Mouse (Mus musculus) forebrain, postnatal 0 days (tissue): ENCODE results near the gene Mzt1. TPM values are rescaled to one million over a fixed set of nuclear protein-coding genes. Genes with fewer than 3 reads are reported as not detected.
"Not testable (repeated sequence)": the region's sequence is repeated elsewhere in the genome, so short reads cannot be mapped to it uniquely, and the experiment has no call there.

Experiments
- ATAC-seq: fragments of 200-750 bp; cut with Nextera tagmentation; 2 replicates; pipeline ENCODE4 v1.8.0; 2017; ENCODE audit warnings: mild to moderate bottlenecking, moderate library complexity
- DNase-seq: peaks from one replicate; pipeline ENCODE4 v3.0.0-alpha.2; 2015
- H3K27ac ChIP-seq: fragments of 300-500 bp; sonication (generic); 2 replicates; pipeline ENCODE4 v1.5.1; 2014; ENCODE audit warnings: low read depth, mild to moderate bottlenecking, antibody characterized with exemption, low read length, moderate library complexity, mixed read lengths
- H3K27me3 ChIP-seq: fragments of 300-500 bp; sonication (generic); 2 replicates; pipeline ENCODE4 v1.6.1; 2014; ENCODE audit warnings: mild to moderate bottlenecking, low read length, mixed read lengths; ENCODE audit not compliant: insufficient read depth
- H3K36me3 ChIP-seq: fragments of 300-500 bp; sonication (generic); 2 replicates; pipeline ENCODE4 v1.6.1; 2014; ENCODE audit warnings: mild to moderate bottlenecking, moderate library complexity; ENCODE audit not compliant: insufficient read depth
- H3K4me1 ChIP-seq: fragments of 300-500 bp; sonication (generic); 2 replicates; pipeline ENCODE4 v1.6.1; 2014; ENCODE audit warnings: antibody characterized with exemption; ENCODE audit not compliant: insufficient read depth
- H3K4me2 ChIP-seq: fragments of 300-500 bp; sonication (generic); 2 replicates; pipeline ENCODE4 v1.6.1; 2014; ENCODE audit warnings: low read depth, mild to moderate bottlenecking, moderate library complexity
- H3K4me3 ChIP-seq: fragments of 300-500 bp; sonication (generic); 2 replicates; pipeline ENCODE4 v1.5.1; 2014; ENCODE audit warnings: low read depth, low read length, mixed read lengths
- H3K9ac ChIP-seq: fragments of 300-500 bp; sonication (generic); 2 replicates; pipeline ENCODE4 v1.6.1; 2014; ENCODE audit warnings: mild to moderate bottlenecking
- H3K9me3 ChIP-seq: fragments of 300-500 bp; sonication (generic); 2 replicates; pipeline ENCODE4 v1.6.1; 2016; ENCODE audit warnings: low read length
- CTCF ChIP-seq: sonication (generic); IDR thresholded peaks from 2 replicates; pipeline ENCODE4 v1.5.1; 2016; ENCODE audit warnings: antibody characterized with exemption, control low read depth, low read depth
- WGBS: fragments of 180-500 bp; shearing (Covaris S2); extraction: QIAGEN DNeasy Blood & Tissue Kit; methylation state at CpG from one replicate; pipeline ENCODE4 v1.1.7; 2014; 5-methylcytosine and 5-hydroxymethylcytosine counted together
- polyA plus RNA-seq: library from polyadenylated mRNA; unstranded; fragments of >200 nt; fragmentation: Nextera tagmentation; extraction: Ambion mirVana; gene quantifications from 2 replicates; pipeline ENCODE4 v1.2.1, GENCODE M21; 2015
- total RNA-seq: library from RNA; depleted of rRNA; stranded (reverse); fragments of >200 nt; gene quantifications from 2 replicates; pipeline ENCODE4 v1.2.3, GENCODE M21; 2014

The Mzt1 gene
- total and polyA plus RNA-seq, 2 experiments from 2014 or later, result 114 to 133 TPM

DNA sequence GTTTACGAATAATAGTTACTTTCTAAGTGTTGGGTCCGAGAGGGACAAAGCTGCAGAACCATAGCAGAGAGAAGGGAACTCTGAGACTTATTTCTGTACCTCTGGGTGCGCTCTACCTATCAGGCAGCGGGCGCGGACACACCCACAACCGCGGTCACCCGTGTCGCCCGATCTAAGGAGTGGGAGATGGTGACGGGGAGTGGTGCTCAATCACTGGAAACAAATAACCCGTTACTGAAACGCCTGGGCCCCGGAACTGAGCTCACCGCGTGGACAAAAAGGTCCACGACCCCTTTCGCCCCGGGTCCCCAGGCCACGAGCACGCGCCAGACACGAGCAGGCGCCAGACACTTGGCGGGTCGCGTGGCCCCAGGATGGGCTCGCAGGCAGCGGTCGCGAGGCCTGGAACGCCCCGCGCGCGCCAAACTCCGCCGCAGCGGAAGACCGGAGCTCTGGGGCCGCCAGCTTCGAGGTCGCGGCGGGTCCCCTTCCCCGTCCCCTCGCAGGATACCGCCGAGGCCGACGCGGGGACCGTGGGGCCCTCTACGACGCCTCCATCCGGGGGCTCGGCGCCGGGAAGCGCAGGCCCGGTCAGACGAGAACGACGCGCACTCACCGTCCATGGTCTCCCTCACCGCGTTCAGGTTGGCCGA lies 430 bp downstream of the Mzt1 start:
- no peak for TF ChIP-seq CTCF
- ATAC-seq (peak; percentile 66), DNase-seq (peak; percentile 48)
- peak overlapping the region; percentile 84 for H3K9ac ChIP-seq
- peak overlapping the region; percentile 87 for H3K4me2 ChIP-seq
- H3K27ac ChIP-seq, result peak overlapping the region; percentile 81
- H3K36me3 ChIP-seq, result no peaks in the 10 kb centered on the region
- peaks cover 13% of the 10 kb centered on the region for H3K4me1 ChIP-seq
- no peaks in the 10 kb centered on the region for H3K27me3 ChIP-seq
- WGBS, result under 1% methylated on average over 63 of the region's 70 CpGs
- H3K9me3 ChIP-seq, result no peaks in the 10 kb centered on the region
- peak overlapping the region; percentile 87 for H3K4me3 ChIP-seq

DNA sequence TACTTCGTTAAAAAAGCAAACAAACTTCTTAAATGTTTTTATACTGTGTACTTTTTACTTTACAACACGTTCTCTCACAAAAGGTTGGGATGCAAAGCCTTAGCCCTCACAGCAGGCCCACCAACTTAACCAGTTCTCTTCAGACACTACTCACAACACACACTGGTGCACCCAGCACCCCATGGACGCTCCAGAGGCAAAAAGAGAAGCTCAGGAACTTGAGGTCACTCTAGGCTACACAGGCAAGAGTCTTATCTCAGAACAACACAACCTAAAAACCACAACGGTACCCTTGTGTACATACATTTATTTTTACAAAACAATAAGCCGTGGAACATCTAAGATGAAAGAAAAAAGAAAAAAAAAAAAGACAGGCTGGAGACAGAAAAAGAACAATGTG lies 1.2 kb downstream of the Mzt1 start:
- ATAC-seq (no peak), DNase-seq (no peak)
- H3K36me3 ChIP-seq, result no peaks in the 10 kb centered on the region
- WGBS, result 5% methylated on average over 5 of the region's 5 CpGs
- peak overlapping the region; percentile 87 for H3K4me2 ChIP-seq
- peak overlapping the region; percentile 84; the same call in 1 of the 2 replicates for H3K9ac ChIP-seq
- peak overlapping the region; percentile 87 for H3K4me3 ChIP-seq
- no peak for TF ChIP-seq CTCF
- H3K27me3 ChIP-seq, result no peaks in the 10 kb centered on the region
- H3K27ac ChIP-seq, result no peak overlapping the region
- H3K4me1 ChIP-seq, result peaks cover 13% of the 10 kb centered on the region
- H3K9me3 ChIP-seq, result no peaks in the 10 kb centered on the region

DNA sequence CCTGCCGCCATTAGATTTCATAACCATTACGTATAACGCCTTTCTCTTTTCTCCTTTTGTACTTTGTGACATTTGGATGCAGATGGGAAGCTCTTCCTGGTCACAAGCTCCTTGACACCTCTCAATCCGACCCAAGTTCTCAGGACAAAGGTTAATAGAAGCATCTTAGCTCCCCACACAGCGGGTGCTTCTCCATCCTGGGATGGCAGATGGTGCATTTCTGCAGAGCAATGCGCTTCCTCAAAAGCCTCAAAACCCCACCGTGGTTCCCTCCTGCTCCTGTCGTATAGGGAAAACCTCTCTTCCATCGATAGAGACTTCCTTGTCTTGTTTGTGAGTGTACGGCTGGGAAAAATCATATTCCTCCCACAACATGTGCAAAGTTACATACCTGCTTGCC lies 1.8 kb downstream of the Mzt1 start:
- DNase-seq (no peak), ATAC-seq (no peak)
- peaks cover 13% of the 10 kb centered on the region for H3K4me1 ChIP-seq
- H3K27ac ChIP-seq, result no peak overlapping the region
- H3K9me3 ChIP-seq, result no peaks in the 10 kb centered on the region
- peak overlapping the region; percentile 87; the same call in 1 of the 2 replicates for H3K4me3 ChIP-seq
- H3K9ac ChIP-seq, result peak overlapping the region; percentile 18
- WGBS, result 34% methylated on average over 10 of the region's 10 CpGs
- H3K4me2 ChIP-seq, result peak overlapping the region; percentile 23
- no peak for TF ChIP-seq CTCF
- H3K27me3 ChIP-seq, result no peaks in the 10 kb centered on the region
- no peaks in the 10 kb centered on the region for H3K36me3 ChIP-seq

DNA sequence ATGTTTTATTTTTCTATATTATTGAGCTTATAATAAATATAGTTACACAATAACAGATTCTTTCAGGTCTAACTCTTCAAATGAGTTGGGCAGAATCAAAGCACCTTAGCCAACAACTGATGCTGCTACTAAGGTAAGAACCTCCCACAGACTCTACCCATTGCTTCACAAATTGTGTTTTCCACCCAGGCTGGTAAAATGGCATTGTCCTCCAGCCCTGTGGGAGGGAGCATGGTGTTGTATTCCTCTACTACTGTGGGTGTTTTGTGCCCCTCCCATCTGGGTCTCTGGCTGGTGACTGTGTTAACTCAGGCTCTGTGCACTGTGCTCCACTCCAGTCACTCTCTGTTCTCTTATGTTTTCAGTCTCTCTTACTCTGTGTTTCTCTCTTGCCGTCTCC lies 2.4 kb downstream of the Mzt1 start:
- DNase-seq (no peak), ATAC-seq (no peak)
- no peaks in the 10 kb centered on the region for H3K36me3 ChIP-seq
- no peak overlapping the region for H3K4me3 ChIP-seq
- no peak overlapping the region for H3K27ac ChIP-seq
- no peaks in the 10 kb centered on the region for H3K9me3 ChIP-seq
- H3K4me2 ChIP-seq, result peak overlapping the region; percentile 23
- no peak overlapping the region for H3K9ac ChIP-seq
- no peaks in the 10 kb centered on the region for H3K27me3 ChIP-seq
- TF ChIP-seq CTCF, result no peak
- peaks cover 13% of the 10 kb centered on the region for H3K4me1 ChIP-seq
- 53% methylated on average over 1 of the region's 1 CpGs for WGBS

DNA sequence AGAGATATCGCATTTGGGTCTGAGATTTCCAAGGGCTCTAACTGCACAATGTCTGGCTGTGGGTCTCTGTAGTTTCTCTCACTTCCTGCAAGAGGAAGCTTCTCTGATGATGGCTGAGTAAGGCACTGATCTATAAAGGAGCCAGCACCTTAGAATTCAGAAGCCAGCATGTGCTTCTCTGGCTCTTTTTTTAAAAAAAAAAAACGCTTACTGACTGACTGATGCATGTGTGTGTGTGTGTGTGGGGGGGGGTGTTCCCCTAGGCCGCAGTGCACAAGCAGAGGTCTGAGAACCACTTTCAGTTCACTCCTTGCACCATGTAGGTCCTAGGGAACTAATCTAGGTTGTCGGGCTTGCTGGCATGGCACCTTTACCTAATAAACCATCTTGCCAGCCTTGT lies 4.5 kb downstream of the Mzt1 start:
- DNase-seq (no peak), ATAC-seq (no peak)
- no peaks in the 10 kb centered on the region for H3K27me3 ChIP-seq
- no peak overlapping the region for H3K4me3 ChIP-seq
- no peaks in the 10 kb centered on the region for H3K9me3 ChIP-seq
- TF ChIP-seq CTCF, result no peak
- peaks cover 4% of the 10 kb centered on the region; the same call in 1 of the 2 replicates for H3K36me3 ChIP-seq
- 75% methylated on average over 4 of the region's 4 CpGs for WGBS
- no peak overlapping the region for H3K9ac ChIP-seq
- H3K4me2 ChIP-seq, result no peak overlapping the region
- H3K27ac ChIP-seq, result no peak overlapping the region
- H3K4me1 ChIP-seq, result peaks cover 13% of the 10 kb centered on the region

DNA sequence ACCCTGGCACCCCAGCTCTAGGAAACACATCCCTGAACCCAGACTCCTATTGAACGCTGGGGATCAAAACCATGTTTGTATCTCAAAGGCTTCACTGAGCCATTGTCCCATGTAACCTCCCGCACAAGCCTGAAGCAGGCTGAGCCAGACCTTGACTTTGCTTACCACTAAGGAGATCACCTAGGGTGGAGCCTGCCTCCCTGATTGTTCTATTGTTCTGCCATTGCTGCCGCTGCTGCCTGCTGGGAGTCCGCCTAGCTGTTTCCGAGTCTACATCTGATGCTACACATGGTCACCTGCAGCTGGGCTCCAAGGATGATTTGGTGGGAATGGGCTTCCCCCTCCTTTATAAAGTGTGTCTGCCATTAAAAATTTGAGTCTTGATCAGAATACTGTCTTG lies 6.6 kb downstream of the Mzt1 start:
- H3K36me3 ChIP-seq, DNase-seq, H3K9me3 ChIP-seq, H3K4me3 ChIP-seq, H3K9ac ChIP-seq, H3K27ac ChIP-seq, H3K27me3 ChIP-seq, ATAC-seq, H3K4me2 ChIP-seq, H3K4me1 ChIP-seq: not testable (repeated sequence)
- WGBS, result 64% methylated on average over 5 of the region's 5 CpGs

DNA sequence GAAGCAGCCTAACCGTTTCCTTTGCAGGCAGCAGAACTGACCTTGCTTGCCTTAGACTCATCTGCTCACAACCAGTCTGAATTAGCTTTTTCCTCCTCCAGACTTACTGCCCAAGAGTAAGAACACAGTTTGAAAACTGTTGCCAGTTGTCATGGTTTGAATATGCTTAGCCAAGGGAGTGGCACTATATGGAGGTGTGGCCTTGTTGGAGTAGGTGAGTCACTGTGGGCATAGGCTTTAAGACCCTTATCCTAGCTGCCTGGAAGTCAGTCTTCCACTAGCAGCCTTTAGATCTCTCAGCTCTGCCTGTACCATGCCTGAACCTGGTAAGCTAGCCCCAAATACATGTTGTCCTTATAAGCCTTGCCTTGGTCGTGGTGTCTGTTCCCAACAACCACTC lies 8.2 kb downstream of the Mzt1 start:
- TF ChIP-seq CTCF, result no peak
- Histone ChIP-seq H3K27ac (no peak overlapping the region), H3K9me3 (no peaks in the 10 kb centered on the region)

More for the DNA sequence above, 8.2 kb downstream of the Mzt1 start:
- Histone ChIP-seq H3K4me1 (no peaks in the 10 kb centered on the region), H3K36me3 (peaks cover 7% of the 10 kb centered on the region; the same call in 1 of the 2 replicates), H3K4me3 (no peak overlapping the region), H3K4me2 (no peak overlapping the region), H3K27me3 (no peaks in the 10 kb centered on the region), H3K9ac (no peak overlapping the region)
- DNase-seq, result no peak
- no peak for ATAC-seq
- 82% methylated on average over 2 of the region's 2 CpGs for WGBS
